Mouse (Mus musculus) neural tube, embryonic 14.5 days (tissue): ENCODE results near the gene Npas3. TPM values are rescaled to one million over a fixed set of nuclear protein-coding genes. Genes with fewer than 3 reads are reported as not detected.

ENCODE experiments used
- ATAC-seq: fragments of 200-750 bp; cut with Nextera tagmentation; 2 replicates; pipeline ENCODE4 v1.8.0; 2017; ENCODE audit warnings: low read depth, mild to moderate bottlenecking, moderate TSS enrichment, moderate library complexity
- H3K27ac ChIP-seq: fragments of 300-500 bp; sonication (generic); 2 replicates; pipeline ENCODE4 v1.5.1; 2014; ENCODE audit warnings: low read depth, mild to moderate bottlenecking, control low read depth, low read length, moderate library complexity, mixed read lengths
- H3K27me3 ChIP-seq: fragments of 300-500 bp; sonication (generic); 2 replicates; pipeline ENCODE4 v1.6.1; 2014; ENCODE audit warnings: low read length; ENCODE audit not compliant: control insufficient read depth, insufficient read depth
- H3K36me3 ChIP-seq: fragments of 300-500 bp; sonication (generic); 2 replicates; pipeline ENCODE4 v1.6.1; 2014; ENCODE audit warnings: low read length, mixed read lengths; ENCODE audit not compliant: control insufficient read depth, insufficient read depth
- H3K4me1 ChIP-seq: fragments of 300-500 bp; sonication (generic); 2 replicates; pipeline ENCODE4 v1.6.1; 2014; ENCODE audit warnings: low read length; ENCODE audit not compliant: control insufficient read depth, insufficient read depth
- H3K4me2 ChIP-seq: fragments of 300-500 bp; sonication (generic); 2 replicates; pipeline ENCODE4 v1.6.1; 2014; ENCODE audit warnings: mild to moderate bottlenecking, low read depth, low read length, control low read depth
- H3K4me3 ChIP-seq: fragments of 300-500 bp; sonication (generic); 2 replicates; pipeline ENCODE4 v1.5.1; 2014; ENCODE audit warnings: low read depth, low read length, control low read depth, mixed read lengths
- H3K9ac ChIP-seq: fragments of 300-500 bp; sonication (generic); replicated peaks from 2 replicates; pipeline ENCODE4 v1.6.1; 2014; ENCODE audit warnings: low read depth, mild to moderate bottlenecking, control low read depth, low read length, mixed read lengths
- H3K9me3 ChIP-seq: fragments of 300-500 bp; sonication (generic); 2 replicates; pipeline ENCODE4 v1.6.1; 2016; ENCODE audit warnings: low read length; ENCODE audit not compliant: control insufficient read depth
- WGBS: fragments of 180-500 bp; shearing (Covaris S2); extraction: QIAGEN DNeasy Blood & Tissue Kit; methylation state at CpG from one replicate; pipeline ENCODE4 v1.1.7; 2014; 5-methylcytosine and 5-hydroxymethylcytosine counted together
- polyA plus RNA-seq: library from polyadenylated mRNA; unstranded; fragments of >200 nt; fragmentation: Nextera tagmentation; extraction: Ambion mirVana; gene quantifications from 2 replicates; pipeline ENCODE4 v1.2.1, GENCODE M21; 2014

The Npas3 gene
- polyA plus RNA-seq, 1 experiment from 2014 or later, result 29.1 TPM

GRCm38 (mm10) chr12:53409711-53410110, 161.2 kb downstream of the Npas3 start:
- H3K4me1 ChIP-seq, result peaks cover 16% of the 10 kb centered on the region
- ATAC-seq, result no peak
- H3K27me3 ChIP-seq, result no peaks in the 10 kb centered on the region
- H3K4me2 ChIP-seq, result no peak overlapping the region
- H3K4me3 ChIP-seq, result no peak overlapping the region
- no peak overlapping the region for H3K27ac ChIP-seq
- no peak overlapping the region for H3K9ac ChIP-seq
- WGBS, result 95% methylated on average over 4 of the region's 4 CpGs
- no peaks in the 10 kb centered on the region for H3K36me3 ChIP-seq
- no peaks in the 10 kb centered on the region for H3K9me3 ChIP-seq

GRCm38 (mm10) chr12:53410647-53411046, 162.2 kb downstream of the Npas3 start:
- peaks cover 16% of the 10 kb centered on the region for H3K4me1 ChIP-seq
- no peak overlapping the region for H3K9ac ChIP-seq
- H3K4me2 ChIP-seq, result no peak overlapping the region
- no peaks in the 10 kb centered on the region for H3K27me3 ChIP-seq
- no peaks in the 10 kb centered on the region for H3K36me3 ChIP-seq
- H3K9me3 ChIP-seq, result no peaks in the 10 kb centered on the region
- no peak overlapping the region for H3K4me3 ChIP-seq
- 65% methylated on average over 2 of the region's 2 CpGs for WGBS
- no peak for ATAC-seq
- H3K27ac ChIP-seq, result no peak overlapping the region

GRCm38 (mm10) chr12:53416096-53416495, 167.6 kb downstream of the Npas3 start:
- Histone ChIP-seq H3K27me3 (no peaks in the 10 kb centered on the region), H3K9me3 (no peaks in the 10 kb centered on the region), H3K4me3 (no peak overlapping the region), H3K9ac (no peak overlapping the region), H3K36me3 (no peaks in the 10 kb centered on the region), H3K27ac (no peak overlapping the region), H3K4me1 (0 out of 2 replicates have a peak, but pooled peaks cover 3% of the 10 kb centered on the region), H3K4me2 (no peak overlapping the region)
- WGBS, result 69% methylated on average over 4 of the region's 4 CpGs
- ATAC-seq, result no peak

- Histone ChIP-seq H3K4me1 (peaks cover 3% of the 10 kb centered on the region; the same call in 1 of the 2 replicates), H3K9ac (no peak overlapping the region), H3K27me3 (no peaks in the 10 kb centered on the region), H3K4me3 (no peak overlapping the region), H3K4me2 (no peak overlapping the region), H3K27ac (no peak overlapping the region), H3K9me3 (no peaks in the 10 kb centered on the region), H3K36me3 (no peaks in the 10 kb centered on the region)
- no peak for ATAC-seq
- 72% methylated on average over 4 of the region's 4 CpGs for WGBS
These were observed 173.2 kb downstream of the Npas3 start for GRCm38 (mm10) chr12:53421701-53422100.

GRCm38 (mm10) chr12:53423631-53424030, 175.2 kb downstream of the Npas3 start:
- H3K9me3 ChIP-seq, result no peaks in the 10 kb centered on the region
- H3K27ac ChIP-seq, result no peak overlapping the region
- ATAC-seq, result no peak
- no peaks in the 10 kb centered on the region for H3K27me3 ChIP-seq
- H3K4me1 ChIP-seq, result peaks cover 3% of the 10 kb centered on the region; the same call in 1 of the 2 replicates
- H3K36me3 ChIP-seq, result no peaks in the 10 kb centered on the region
- H3K4me2 ChIP-seq, result no peak overlapping the region
- WGBS, result 83% methylated on average over 2 of the region's 2 CpGs
- H3K9ac ChIP-seq, result no peak overlapping the region
- no peak overlapping the region for H3K4me3 ChIP-seq

- H3K4me1 ChIP-seq, result peaks cover 3% of the 10 kb centered on the region; the same call in 1 of the 2 replicates
- WGBS, result 93% methylated on average over 2 of the region's 2 CpGs
- ATAC-seq, result no peak
- no peak overlapping the region for H3K27ac ChIP-seq
- no peak overlapping the region for H3K4me2 ChIP-seq
- H3K9me3 ChIP-seq, result no peaks in the 10 kb centered on the region
- H3K9ac ChIP-seq, result no peak overlapping the region
- H3K27me3 ChIP-seq, result no peaks in the 10 kb centered on the region
- no peak overlapping the region for H3K4me3 ChIP-seq
- no peaks in the 10 kb centered on the region for H3K36me3 ChIP-seq
These were observed 177.5 kb downstream of the Npas3 start for GRCm38 (mm10) chr12:53426006-53426405.

GRCm38 (mm10) chr12:53427153-53427552, 178.7 kb downstream of the Npas3 start:
- Histone ChIP-seq H3K4me2 (no peak overlapping the region), H3K4me1 (peaks cover 2% of the 10 kb centered on the region; the same call in 1 of the 2 replicates), H3K4me3 (no peak overlapping the region), H3K9me3 (no peaks in the 10 kb centered on the region), H3K27me3 (no peaks in the 10 kb centered on the region), H3K36me3 (no peaks in the 10 kb centered on the region), H3K27ac (no peak overlapping the region), H3K9ac (no peak overlapping the region)
- WGBS, result 52% methylated on average over 10 of the region's 10 CpGs
- no peak for ATAC-seq

- peaks cover 4% of the 10 kb centered on the region; the same call in 1 of the 2 replicates for H3K4me1 ChIP-seq
- H3K9me3 ChIP-seq, result no peaks in the 10 kb centered on the region
- H3K27ac ChIP-seq, result no peak overlapping the region
- H3K27me3 ChIP-seq, result no peaks in the 10 kb centered on the region
- H3K4me2 ChIP-seq, result no peak overlapping the region
- H3K4me3 ChIP-seq, result no peak overlapping the region
- no peak for ATAC-seq
- WGBS, result 86% methylated on average over 2 of the region's 2 CpGs
- no peaks in the 10 kb centered on the region for H3K36me3 ChIP-seq
- H3K9ac ChIP-seq, result no peak overlapping the region
These were observed 193.6 kb downstream of the Npas3 start for GRCm38 (mm10) chr12:53442029-53442428.

- peak; percentile 46; the same call in 1 of the 2 replicates for ATAC-seq
- peaks cover 6% of the 10 kb centered on the region; the same call in 1 of the 2 replicates for H3K4me1 ChIP-seq
- H3K4me2 ChIP-seq, result no peak overlapping the region; the same call in 1 of the 2 replicates
- H3K9ac ChIP-seq, result no peak overlapping the region
- WGBS, result 16% methylated on average over 8 of the region's 8 CpGs
- no peaks in the 10 kb centered on the region for H3K9me3 ChIP-seq
- H3K27me3 ChIP-seq, result no peaks in the 10 kb centered on the region
- H3K36me3 ChIP-seq, result no peaks in the 10 kb centered on the region
- H3K27ac ChIP-seq, result no peak overlapping the region
- H3K4me3 ChIP-seq, result no peak overlapping the region
These were observed 199.0 kb downstream of the Npas3 start for GRCm38 (mm10) chr12:53447469-53447868.
